Mouse (Mus musculus) stomach, embryonic 14.5 days (tissue): Measurements from ENCODE around the gene Orai3. TPM values are rescaled to one million over a fixed set of nuclear protein-coding genes. Genes with fewer than 3 reads are reported as not detected.
A peak's percentile ranks its signal among the peaks of the same experiment; 100 is the strongest.

Experiments
- ATAC-seq: fragments of 200-750 bp; cut with Nextera tagmentation; 2 replicates; pipeline ENCODE4 v1.8.0; 2017; ENCODE audit warnings: low read depth, moderate TSS enrichment; ENCODE audit not compliant: insufficient number of reproducible peaks, insufficient read depth, low FRiP score
- H3K27ac ChIP-seq: fragments of 300-500 bp; sonication (generic); 2 replicates; pipeline ENCODE4 v1.5.1; 2014; ENCODE audit warnings: mild to moderate bottlenecking, low read length, moderate library complexity, mixed read lengths
- H3K27me3 ChIP-seq: fragments of 300-500 bp; sonication (generic); 2 replicates; pipeline ENCODE4 v1.6.1; 2014; ENCODE audit warnings: low read length, control low read depth, mixed read lengths; ENCODE audit not compliant: control insufficient read depth, insufficient read depth
- H3K36me3 ChIP-seq: fragments of 300-500 bp; sonication (generic); 2 replicates; pipeline ENCODE4 v1.6.1; 2014; ENCODE audit warnings: mild to moderate bottlenecking, control low read depth, low read length, moderate library complexity, mixed read lengths; ENCODE audit not compliant: control insufficient read depth, insufficient read depth
- H3K4me1 ChIP-seq: fragments of 300-500 bp; sonication (generic); 2 replicates; pipeline ENCODE4 v1.6.1; 2014; ENCODE audit warnings: low read length, control low read depth, mixed read lengths; ENCODE audit not compliant: control insufficient read depth, insufficient read depth
- H3K4me2 ChIP-seq: fragments of 300-500 bp; sonication (generic); replicated peaks from 2 replicates; pipeline ENCODE4 v1.6.1; 2014; ENCODE audit warnings: low read depth, low read length, control low read depth
- H3K4me3 ChIP-seq: fragments of 300-500 bp; sonication (generic); 2 replicates; pipeline ENCODE4 v1.5.1; 2014; ENCODE audit warnings: low read depth, low read length, control low read depth
- H3K9ac ChIP-seq: fragments of 300-500 bp; sonication (generic); replicated peaks from 2 replicates; pipeline ENCODE4 v1.6.1; 2014; ENCODE audit warnings: low read depth, mild to moderate bottlenecking, control low read depth, low read length, moderate library complexity, mixed read lengths
- H3K9me3 ChIP-seq: fragments of 300-500 bp; sonication (generic); 2 replicates; pipeline ENCODE4 v1.6.1; 2016; ENCODE audit warnings: low read depth, low read length, control low read depth; ENCODE audit not compliant: control insufficient read depth
- WGBS: fragments of 180-500 bp; shearing (Covaris S2); extraction: QIAGEN DNeasy Blood & Tissue Kit; methylation state at CpG from one replicate; pipeline ENCODE4 v1.1.7; 2014; 5-methylcytosine and 5-hydroxymethylcytosine counted together
- polyA plus RNA-seq: library from polyadenylated mRNA; unstranded; fragments of >200 nt; fragmentation: Nextera tagmentation; extraction: Ambion mirVana; gene quantifications from 2 replicates; pipeline ENCODE4 v1.2.1, GENCODE M21; 2014

Gene Orai3
- polyA plus RNA-seq, 1 experiment from 2014 or later = 24.8 TPM

DNA sequence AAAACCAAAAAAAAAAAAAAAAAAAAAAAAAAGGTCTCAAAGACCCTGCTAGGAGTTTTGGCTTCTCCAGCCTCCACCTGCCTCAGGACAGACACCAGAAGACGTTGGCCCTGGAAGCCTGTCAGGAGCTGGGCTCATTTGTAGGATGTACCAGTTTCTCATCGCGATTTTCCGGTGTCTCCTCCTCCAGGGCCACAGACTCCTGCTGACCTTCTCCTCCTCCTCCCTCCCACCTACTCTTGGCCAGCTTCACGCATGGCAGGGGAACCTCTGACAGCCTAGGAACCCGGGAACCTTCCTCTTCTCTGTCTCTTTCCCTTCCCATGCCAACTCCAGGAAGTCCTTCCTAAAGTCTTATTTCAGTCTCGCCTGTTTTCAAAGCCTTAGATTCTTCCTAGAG lies 47.4 kb downstream of the Orai3 start:
- Histone ChIP-seq H3K9ac (no peak overlapping the region), H3K36me3 (no peaks in the 10 kb centered on the region), H3K9me3 (no peaks in the 10 kb centered on the region), H3K4me2 (no peak overlapping the region), H3K4me3 (no peak overlapping the region), H3K4me1 (no peaks in the 10 kb centered on the region), H3K27ac (no peak overlapping the region), H3K27me3 (no peaks in the 10 kb centered on the region)
- ATAC-seq = no peak
- 70% methylated on average over 7 of the region's 7 CpGs for WGBS

DNA sequence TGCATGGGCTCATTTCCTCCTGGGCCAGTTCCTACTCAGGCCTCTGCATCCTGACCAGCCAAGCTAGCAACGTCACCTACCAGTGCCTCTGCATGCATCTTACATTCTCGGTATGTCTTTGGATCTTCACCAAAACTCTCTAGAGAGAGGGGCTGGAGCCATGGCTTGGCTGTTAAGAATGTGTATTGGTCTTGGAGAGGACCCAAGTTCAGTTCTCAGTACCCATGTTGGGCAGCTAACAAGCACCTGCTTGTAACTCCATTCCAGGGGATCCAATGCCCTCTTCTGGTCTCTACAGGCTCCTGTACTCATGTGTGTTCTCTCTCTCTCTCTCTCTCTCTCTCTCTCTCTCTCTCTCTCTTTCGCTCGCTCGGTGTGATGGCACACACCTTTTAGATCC lies 48.2 kb downstream of the Orai3 start:
- Histone ChIP-seq H3K4me1 (no peaks in the 10 kb centered on the region), H3K4me3 (no peak overlapping the region), H3K4me2 (no peak overlapping the region), H3K27ac (no peak overlapping the region), H3K27me3 (no peaks in the 10 kb centered on the region), H3K9me3 (no peaks in the 10 kb centered on the region), H3K9ac (no peak overlapping the region), H3K36me3 (no peaks in the 10 kb centered on the region)
- 87% methylated on average over 5 of the region's 5 CpGs for WGBS
- no peak for ATAC-seq

DNA sequence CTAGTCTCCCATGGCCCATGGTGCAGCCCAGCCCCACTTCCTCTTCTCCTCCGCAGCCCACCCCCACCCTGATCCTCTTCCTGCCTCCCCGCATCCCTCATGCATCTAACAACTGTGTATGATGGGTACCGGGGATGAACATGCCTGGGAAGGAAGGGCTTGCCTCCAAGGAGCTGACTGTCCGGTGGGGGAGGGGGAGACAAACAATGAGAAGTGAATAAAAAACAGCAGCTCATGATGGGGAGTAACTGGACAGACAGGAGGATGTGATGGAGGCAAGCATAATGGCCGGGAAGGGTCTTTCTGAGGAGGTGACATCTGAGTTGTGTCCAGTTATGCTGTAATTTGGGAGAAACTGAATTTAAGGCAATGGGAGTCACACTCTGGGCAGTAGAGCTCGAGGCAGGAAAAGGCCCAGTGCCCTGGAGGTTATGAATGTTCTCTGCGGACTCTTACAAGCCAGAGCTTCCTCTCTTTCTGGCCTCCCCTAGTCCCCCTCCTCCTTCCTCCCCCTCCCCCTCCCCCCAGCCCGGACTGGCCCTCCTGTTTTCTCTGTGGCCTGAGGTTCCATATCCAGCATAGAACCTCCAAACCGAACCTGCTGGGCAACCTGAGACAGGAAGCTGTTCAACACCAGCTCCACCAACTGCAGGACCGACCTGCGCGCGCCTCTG lies 51.4 kb downstream of the Orai3 start:
- 57% methylated on average over 13 of the region's 13 CpGs for WGBS
- H3K4me3 ChIP-seq = no peak overlapping the region
- no peak overlapping the region for H3K27ac ChIP-seq
- H3K27me3 ChIP-seq = no peaks in the 10 kb centered on the region
- H3K36me3 ChIP-seq = no peaks in the 10 kb centered on the region
- H3K4me1 ChIP-seq = no peaks in the 10 kb centered on the region
- no peak overlapping the region for H3K4me2 ChIP-seq
- no peak overlapping the region for H3K9ac ChIP-seq
- ATAC-seq = no peak
- no peaks in the 10 kb centered on the region for H3K9me3 ChIP-seq

DNA sequence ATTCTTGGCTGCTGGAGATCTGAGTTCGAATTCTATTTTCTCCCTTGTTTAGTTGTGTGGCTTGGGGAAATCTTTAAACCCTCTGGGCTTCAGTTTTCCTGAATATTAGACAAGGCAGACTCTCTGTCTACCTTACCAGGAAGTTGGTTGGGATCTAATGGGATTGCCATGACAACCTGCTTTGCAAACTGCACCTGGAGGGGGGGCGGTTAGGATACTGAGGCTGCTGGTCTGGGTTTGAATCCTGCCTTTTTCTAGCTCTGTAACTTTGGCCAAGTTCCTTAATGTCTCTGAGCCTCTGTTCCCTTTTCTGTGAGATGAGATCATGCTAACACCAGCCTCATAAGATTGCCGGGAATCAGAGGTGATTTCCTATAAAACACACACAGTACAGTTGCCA lies 52.9 kb downstream of the Orai3 start:
- ATAC-seq = no peak
- no peaks in the 10 kb centered on the region for H3K27me3 ChIP-seq
- H3K4me1 ChIP-seq = no peaks in the 10 kb centered on the region
- no peaks in the 10 kb centered on the region for H3K36me3 ChIP-seq
- no peak overlapping the region for H3K4me3 ChIP-seq
- H3K9me3 ChIP-seq = no peaks in the 10 kb centered on the region
- WGBS = 81% methylated on average over 3 of the region's 3 CpGs
- no peak overlapping the region for H3K27ac ChIP-seq
- no peak overlapping the region for H3K9ac ChIP-seq
- no peak overlapping the region for H3K4me2 ChIP-seq

DNA sequence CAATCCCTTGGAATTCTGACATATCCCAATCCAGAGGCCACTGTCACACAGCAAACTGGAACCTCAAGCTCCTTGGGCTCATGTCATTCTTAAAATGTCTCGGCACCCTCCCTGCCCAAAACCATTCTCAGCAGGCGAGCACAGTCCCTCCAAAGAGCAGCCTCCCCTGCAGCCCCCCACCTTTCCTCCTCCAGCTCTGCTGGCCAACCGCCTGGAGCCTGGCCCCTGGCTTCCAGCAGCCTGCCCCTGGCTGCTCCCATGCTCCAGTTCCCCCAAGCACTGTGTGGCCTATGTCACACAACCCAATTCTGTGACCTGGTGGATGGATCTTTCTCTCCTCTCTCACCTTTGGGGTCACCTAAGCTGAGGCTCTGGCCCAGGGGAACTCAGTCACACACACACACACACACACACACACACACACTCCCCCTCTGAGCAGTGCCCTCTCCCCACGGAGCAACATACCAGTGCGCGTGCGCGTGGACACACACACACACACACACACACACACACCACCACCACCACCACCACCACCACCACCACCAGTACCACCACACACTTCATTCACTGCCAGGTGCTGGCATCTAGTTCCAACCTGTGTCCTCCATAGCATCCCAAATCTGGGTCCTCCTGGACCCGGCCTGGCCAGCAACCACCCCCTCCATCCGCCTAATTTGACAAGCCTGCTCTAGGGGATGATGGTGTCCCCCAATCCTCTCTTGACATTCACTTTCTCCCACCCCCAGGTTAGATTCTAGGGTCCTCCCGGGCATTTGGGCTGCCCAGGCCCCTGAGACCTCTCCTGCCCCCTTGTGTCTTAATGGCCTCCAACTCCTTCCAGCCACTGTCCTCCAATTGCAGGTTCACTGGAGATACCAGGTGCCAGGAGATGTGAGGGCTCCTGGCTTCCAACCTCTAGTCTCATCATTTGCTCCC lies 53.9 kb downstream of the Orai3 start:
- Histone ChIP-seq H3K27ac (no peak overlapping the region), H3K4me2 (peak overlapping the region; percentile 58), H3K4me1 (no peaks in the 10 kb centered on the region), H3K4me3 (peak overlapping the region; percentile 57), H3K9ac (peak overlapping the region; percentile 58), H3K9me3 (no peaks in the 10 kb centered on the region), H3K27me3 (no peaks in the 10 kb centered on the region), H3K36me3 (no peaks in the 10 kb centered on the region)
- ATAC-seq = peak; percentile 39; the same call in 1 of the 2 replicates
- WGBS = 70% methylated on average over 11 of the region's 11 CpGs

DNA sequence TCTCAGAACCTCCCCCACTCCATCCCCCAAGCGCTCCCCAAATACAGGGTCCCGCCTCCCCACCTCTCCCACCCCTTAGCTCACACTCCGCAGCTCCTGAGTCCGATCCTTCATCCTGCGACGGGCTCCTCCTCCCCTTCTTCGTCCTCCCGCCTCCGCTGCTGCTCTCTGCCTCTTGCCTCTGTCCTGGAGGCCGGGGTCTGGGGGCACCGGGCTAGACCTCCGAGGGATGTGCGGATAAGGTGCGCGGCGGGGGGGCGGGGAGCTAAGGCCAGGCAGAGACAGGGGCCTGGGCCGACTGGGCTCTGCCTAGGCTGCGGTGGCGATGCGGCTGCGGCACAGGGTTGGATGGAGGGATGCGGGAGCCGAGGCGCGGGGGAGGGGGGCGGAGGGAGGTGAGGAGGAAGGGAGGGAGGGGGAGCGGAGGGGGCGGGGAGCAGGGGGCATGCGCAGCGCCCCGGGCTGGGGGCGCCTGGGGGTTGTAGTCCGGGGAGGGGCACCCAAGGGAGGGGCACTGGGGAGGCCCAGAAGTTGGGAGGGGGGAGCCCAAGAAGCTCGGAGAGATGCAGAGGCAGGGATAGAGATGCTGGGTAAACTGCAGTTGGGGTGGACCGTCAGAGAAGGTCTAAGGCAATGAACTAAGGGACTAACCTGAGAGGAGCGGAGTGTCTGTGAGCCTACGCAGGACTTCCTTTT lies 54.7 kb downstream of the Orai3 start, which contains the start of the genes Stx4a and Stx1b:
Gene Stx4a (plus strand): TSS at position 119 of the 696 bp plus-strand sequence.
Gene Stx1b (minus strand): TSS at position 374 of the 696 bp plus-strand sequence.
- ATAC-seq = peak; percentile 68; the same call in 1 of the 2 replicates
- no peaks in the 10 kb centered on the region for H3K4me1 ChIP-seq
- peak within 1 kb of the TSS; percentile 57 for H3K4me3 ChIP-seq
- no peaks in the 10 kb centered on the region for H3K27me3 ChIP-seq
- WGBS = 2% methylated on average over 35 of the region's 38 CpGs
- H3K36me3 ChIP-seq = no peaks in the 10 kb centered on the region
- H3K9ac ChIP-seq = peak within 1 kb of the TSS; percentile 58
- H3K9me3 ChIP-seq = no peaks in the 10 kb centered on the region
- H3K4me2 ChIP-seq = peak within 1 kb of the TSS; percentile 58
- no peak within 1 kb of the TSS for H3K27ac ChIP-seq

Other genes with a start within 250 kb of the Orai3 start
- gene Tmem265, start 208.4 kb upstream of the Orai3 start, polyA plus RNA-seq = 7.2 and 11.3 TPM in 2 replicates
- 46.4 and 47.4 TPM in 2 replicates for gene Phkg2, start 196.5 kb upstream of the Orai3 start, polyA plus RNA-seq
- 7.8 and 8.2 TPM in 2 replicates for gene Ccdc189, start 181.2 kb upstream of the Orai3 start, polyA plus RNA-seq
- gene Rnf40, start 181.0 kb upstream of the Orai3 start, polyA plus RNA-seq = 37.0 and 39.9 TPM in 2 replicates
- gene Zfp629, start 154.0 kb upstream of the Orai3 start, polyA plus RNA-seq = 16.0 and 17.2 TPM in 2 replicates
- 57.8 and 65.2 TPM in 2 replicates for gene Bcl7c, start 60.9 kb upstream of the Orai3 start, polyA plus RNA-seq
- gene Ctf1, start 57.1 kb upstream of the Orai3 start, polyA plus RNA-seq = 20.1 and 22.1 TPM in 2 replicates
- gene Ctf2, start 37.6 kb upstream of the Orai3 start, polyA plus RNA-seq = 0.32 and 0.66 TPM in 2 replicates
- gene Fbxl19, start 25.3 kb upstream of the Orai3 start, polyA plus RNA-seq = 3.9 and 6.2 TPM in 2 replicates
- gene Setd1a, start 6.9 kb downstream of the Orai3 start, polyA plus RNA-seq = 31.2 and 32.1 TPM in 2 replicates
- gene Gm49388, start 15.8 kb downstream of the Orai3 start, polyA plus RNA-seq = not detected in 2 replicates
- gene Hsd3b7, start 30.8 kb downstream of the Orai3 start, polyA plus RNA-seq = 21.1 and 22.7 TPM in 2 replicates
- 29.1 and 29.7 TPM in 2 replicates for gene Stx4a, start 54.5 kb downstream of the Orai3 start, polyA plus RNA-seq
- gene Stx1b, start 54.7 kb downstream of the Orai3 start, polyA plus RNA-seq = 5.3 and 6.3 TPM in 2 replicates
- gene Zfp646, start 106.4 kb downstream of the Orai3 start, polyA plus RNA-seq = 17.1 and 18.9 TPM in 2 replicates
- 13.7 and 18.0 TPM in 2 replicates for gene Zfp668, start 107.0 kb downstream of the Orai3 start, polyA plus RNA-seq
- 0.95 and 1.4 TPM in 2 replicates for gene Prss53, start 121.2 kb downstream of the Orai3 start, polyA plus RNA-seq
- gene Gm21974, start 125.6 kb downstream of the Orai3 start, polyA plus RNA-seq = not detected in 2 replicates
- 158 and 184 TPM in 2 replicates for gene Vkorc1, start 125.8 kb downstream of the Orai3 start, polyA plus RNA-seq
- 152 TPM in 2 replicates for gene Bckdk, start 134.3 kb downstream of the Orai3 start, polyA plus RNA-seq
- gene Kat8, start 142.7 kb downstream of the Orai3 start, polyA plus RNA-seq = 40.3 and 43.0 TPM in 2 replicates
- 48.2 and 55.5 TPM in 2 replicates for gene Prss8, start 160.3 kb downstream of the Orai3 start, polyA plus RNA-seq
- 8.2 and 8.5 TPM in 2 replicates for gene Prss36, start 176.9 kb downstream of the Orai3 start, polyA plus RNA-seq
- 71.4 and 72.4 TPM in 2 replicates for gene Fus, start 197.6 kb downstream of the Orai3 start, polyA plus RNA-seq
- gene Pycard, start 224.1 kb downstream of the Orai3 start, polyA plus RNA-seq = 71.4 and 74.6 TPM in 2 replicates
- 0.19 TPM in 1 of 2 replicates, not detected in the other for gene Trim72, start 234.1 kb downstream of the Orai3 start, polyA plus RNA-seq